Mouse (Mus musculus) ES-E14 (cell line): ENCODE results near the gene Map7d3. TPM values are rescaled to one million over a fixed set of nuclear protein-coding genes. Genes with fewer than 3 reads are reported as not detected.

ENCODE experiments used
- DNase-seq: peaks from one replicate; pipeline ENCODE4 v3.0.0-alpha.2; 2013; ENCODE audit warnings: low read depth, low spot score
- H3K27ac ChIP-seq: 2 replicates; pipeline ENCODE4 v1.5.1; 2012; ENCODE audit warnings: low read depth, mild to moderate bottlenecking, low read length, moderate library complexity, mixed read lengths; ENCODE audit not compliant: poor library complexity, insufficient read depth, severe bottlenecking
- H3K36me3 ChIP-seq: 2 replicates; pipeline ENCODE4 v1.6.1; 2012; ENCODE audit warnings: mild to moderate bottlenecking, low read length, moderate library complexity, mixed read lengths; ENCODE audit not compliant: control insufficient read depth, poor library complexity, insufficient read depth, severe bottlenecking
- H3K4me1 ChIP-seq, 2 experiments: fragments of 150-350 bp in 1 of 2; sonication (generic) in 1 of 2; 2 replicates each; pipeline ENCODE4 v1.6.1; 2012; ENCODE audit warnings: low read length in 2 of 2, mild to moderate bottlenecking in 1 of 2, mixed read lengths in 1 of 2; ENCODE audit not compliant: control insufficient read depth in 2 of 2, insufficient read depth in 2 of 2, poor library complexity in 1 of 2
- H3K4me3 ChIP-seq, 2 experiments: fragments of 150-350 bp in 1 of 2; sonication (generic) in 1 of 2; 2 replicates each; pipeline ENCODE4 v1.5.1; 2012; ENCODE audit warnings: low read length in 2 of 2, low read depth in 1 of 2, mild to moderate bottlenecking in 1 of 2, mixed read lengths in 1 of 2; ENCODE audit not compliant: insufficient read depth in 1 of 2, poor library complexity in 1 of 2, severe bottlenecking in 1 of 2
- H3K9ac ChIP-seq: 2 replicates; pipeline ENCODE4 v1.6.1; 2012; ENCODE audit warnings: low read depth, mild to moderate bottlenecking, low read length, mixed read lengths; ENCODE audit not compliant: poor library complexity, insufficient read depth, severe bottlenecking
- H3K9me3 ChIP-seq: fragments of 150-350 bp; sonication (generic); 2 replicates; pipeline ENCODE4 v1.6.1; 2012; ENCODE audit warnings: low read depth, mild to moderate bottlenecking, low read length; ENCODE audit not compliant: control insufficient read depth, insufficient read depth
- CHD2 ChIP-seq: IDR thresholded peaks from 2 replicates; pipeline ENCODE4 v1.6.1; 2014; ENCODE audit warnings: mild to moderate bottlenecking, low read depth, low read length, inconsistent platforms
- HCFC1 ChIP-seq: IDR thresholded peaks from 2 replicates; pipeline ENCODE4 v1.6.1; 2012; ENCODE audit warnings: low read length, inconsistent platforms, borderline replicate concordance; ENCODE audit not compliant: insufficient read depth
- MAFK ChIP-seq: IDR thresholded peaks from 2 replicates; pipeline ENCODE4 v1.6.1; 2014; ENCODE audit warnings: mild to moderate bottlenecking, low read depth, low read length, inconsistent platforms; ENCODE audit not compliant: insufficient read depth
- ZC3H11A ChIP-seq: IDR thresholded peaks from 2 replicates; pipeline ENCODE4 v1.6.1; 2012; ENCODE audit warnings: low read depth, mild to moderate bottlenecking, inconsistent platforms, low read length, borderline replicate concordance
- ZNF384 ChIP-seq: IDR thresholded peaks from 2 replicates; pipeline ENCODE4 v1.6.1; 2012; ENCODE audit warnings: low read depth, low read length, inconsistent platforms
- in situ Hi-C, 2 experiments: fragments of 600-800 bp; cut with MboI; formaldehyde crosslinking; loops; one replicate each; pipeline ENCODE4 v1.15.1; 2025; ENCODE audit warnings: low sequenced_read_pairs in 2 of 2, inconsistent platforms in 1 of 2; ENCODE audit not compliant: unreplicated experiment in 2 of 2
- total RNA-seq: library from RNA; depleted of rRNA; stranded (reverse); fragments of 300-350 nt; gene quantifications from 2 replicates; pipeline ENCODE4 v1.2.3, GENCODE M21; 2012; rRNA removed

The Map7d3 gene
- total RNA-seq, 1 experiment = 2.8 TPM

DNA sequence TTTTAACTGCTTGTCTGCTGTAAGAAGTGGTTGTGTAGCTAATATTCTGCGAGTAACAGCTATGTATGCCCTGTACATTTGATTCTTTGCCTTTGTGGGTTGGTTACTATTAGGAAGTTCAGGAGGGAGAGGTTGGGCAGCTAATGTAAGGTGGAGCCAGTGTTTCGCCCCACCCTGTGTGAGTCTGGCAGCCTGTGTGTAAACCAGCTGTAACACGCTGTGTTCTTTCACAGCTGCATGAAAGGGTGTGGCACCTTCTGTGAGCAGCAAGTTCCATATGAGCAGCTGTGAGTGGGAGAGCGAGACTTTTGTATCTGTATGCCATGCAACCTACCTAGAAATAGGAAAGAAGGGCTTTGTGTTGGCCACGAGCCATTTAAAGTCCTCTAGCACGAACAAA lies 70.0 kb downstream of the Map7d3 start:
- no peaks in the 10 kb centered on the region for H3K4me1 ChIP-seq
- TF ChIP-seq CHD2 (no peak), ZNF384 (no peak), MAFK (no peak), HCFC1 (no peak), ZC3H11A (no peak)
- H3K27ac ChIP-seq = no peak overlapping the region
- no peaks in the 10 kb centered on the region for H3K9me3 ChIP-seq
- DNase-seq = no peak
- H3K9ac ChIP-seq = no peak overlapping the region
- in situ Hi-C loops = no loop called here
- no peak overlapping the region for H3K4me3 ChIP-seq
- H3K36me3 ChIP-seq = no peaks in the 10 kb centered on the region

DNA sequence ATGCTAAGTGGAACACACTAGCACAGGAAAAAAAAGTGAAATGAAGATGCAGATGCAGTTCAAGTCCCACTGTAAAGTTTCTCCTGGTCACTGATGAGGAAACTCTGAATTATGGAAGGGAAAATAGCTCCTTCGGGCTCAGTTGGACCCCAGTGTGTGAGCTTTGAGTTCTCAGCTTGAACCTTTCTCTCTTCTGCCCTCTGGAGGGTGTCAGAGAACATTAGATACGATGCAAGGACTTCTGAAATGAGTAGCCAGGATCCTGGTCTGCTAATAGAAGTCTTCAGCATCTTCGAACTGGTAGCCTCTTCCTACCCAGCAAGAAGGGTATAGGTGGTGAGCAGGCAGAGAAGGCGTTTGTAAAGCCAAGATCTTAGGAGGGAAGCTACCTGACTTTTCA lies 70.6 kb downstream of the Map7d3 start:
- H3K9ac ChIP-seq = no peak overlapping the region
- H3K9me3 ChIP-seq = no peaks in the 10 kb centered on the region
- no peak for DNase-seq
- H3K4me1 ChIP-seq = no peaks in the 10 kb centered on the region
- in situ Hi-C loops = no loop called here
- TF ChIP-seq CHD2 (no peak), HCFC1 (no peak), MAFK (no peak), ZC3H11A (no peak), ZNF384 (no peak)
- no peak overlapping the region for H3K4me3 ChIP-seq
- no peaks in the 10 kb centered on the region for H3K36me3 ChIP-seq
- H3K27ac ChIP-seq = no peak overlapping the region

Other genes starting within 250 kb of the Map7d3 start
- 23.0 and 28.1 TPM in 2 replicates for gene Mmgt1, start 224.3 kb downstream of the Map7d3 start, total RNA-seq
- 16.5 and 16.7 TPM in 2 replicates for gene Slc9a6, start 212.6 kb downstream of the Map7d3 start, total RNA-seq
- 42.7 and 47.1 TPM in 2 replicates for gene Fhl1, start 90.5 kb downstream of the Map7d3 start, total RNA-seq
- gene Adgrg4, start 47.8 kb upstream of the Map7d3 start, total RNA-seq = under 0.01 TPM in 1 of 2 replicates, not detected in the other
- gene Brs3, start 220.7 kb upstream of the Map7d3 start, total RNA-seq = not detected in 2 replicates
- 18.1 and 20.7 TPM in 2 replicates for gene Htatsf1, start 231.3 kb upstream of the Map7d3 start, total RNA-seq